Mouse (Mus musculus) forebrain, embryonic 11.5 days (tissue): ENCODE results near the gene Lgr5. TPM values are rescaled to one million over a fixed set of nuclear protein-coding genes. Genes with fewer than 3 reads are reported as not detected.

Experiments used
- polyA plus RNA-seq: library from polyadenylated mRNA; unstranded; fragments of >200 nt; fragmentation: Nextera tagmentation; extraction: Ambion mirVana; gene quantifications from 2 replicates; pipeline ENCODE4 v1.2.1, GENCODE M21; 2014

Lgr5 gene
- polyA plus RNA-seq, 1 experiment from 2014 or later: 0.94 TPM

Other genes starting within 250 kb of the Lgr5 start
- 32.6 and 33.7 TPM in 2 replicates for gene Tmem19, start 225.3 kb downstream of the Lgr5 start, polyA plus RNA-seq
- 26.1 and 29.2 TPM in 2 replicates for gene Thap2, start 203.3 kb downstream of the Lgr5 start, polyA plus RNA-seq
- 23.1 and 29.4 TPM in 2 replicates for gene Zfc3h1, start 202.8 kb downstream of the Lgr5 start, polyA plus RNA-seq
- not detected in 2 replicates for gene A930009A15Rik, start 17.8 kb downstream of the Lgr5 start, polyA plus RNA-seq
- 0.39 TPM in 2 replicates for gene Tspan8, start 229.1 kb upstream of the Lgr5 start, polyA plus RNA-seq